Mouse (Mus musculus): Measurements from ENCODE around the gene Prdm16. TPM values are rescaled to one million over a fixed set of nuclear protein-coding genes. Genes with fewer than 3 reads are reported as not detected.

The Prdm16 gene
- polyA plus RNA-seq, 1 experiment from 2014 or later = 87.1 TPM

DNA sequence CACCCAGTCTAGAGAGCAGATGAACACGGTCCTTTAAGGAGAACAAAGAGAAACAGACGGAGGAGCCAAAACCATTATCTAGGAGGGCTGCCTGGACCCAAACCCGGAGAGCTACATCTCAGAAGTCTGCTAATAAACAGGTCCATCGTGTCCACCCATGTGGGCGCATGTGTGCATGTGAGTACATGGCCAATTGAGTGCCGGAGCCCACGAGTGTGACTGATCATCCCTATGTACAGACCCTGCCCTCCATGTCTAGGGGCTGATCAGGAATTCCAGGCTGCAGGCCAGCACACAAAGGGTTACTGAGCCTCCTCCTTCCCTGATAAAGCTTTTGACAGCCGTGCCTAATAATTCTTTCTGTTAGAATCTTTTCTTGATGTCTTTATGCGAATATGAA lies 136.0 kb downstream of the Prdm16 start:
- ATAC-seq (ENCODE audit: insufficient number of reproducible peaks, low FRiP score, low TSS enrichment, low read depth) (no peak), DNase-seq (ENCODE audit: low spot score) (no peak)
- no peaks in the 10 kb centered on the region for H3K36me3 ChIP-seq (ENCODE audit: control insufficient read depth, insufficient read depth, low read length)
- H3K4me1 ChIP-seq (ENCODE audit: control insufficient read depth, insufficient read depth, low read length) = peaks cover 48% of the 10 kb centered on the region
- no peak overlapping the region for H3K4me3 ChIP-seq (ENCODE audit: low read depth, low read length)
- no peak overlapping the region for H3K27ac ChIP-seq (replicated peaks; ENCODE audit: low read depth, low read length)
- 82% methylated on average over 9 of the region's 9 CpGs for WGBS
- H3K4me2 ChIP-seq (ENCODE audit: low read depth, severe bottlenecking) = no peak overlapping the region
- no peaks in the 10 kb centered on the region for H3K27me3 ChIP-seq (ENCODE audit: control insufficient read depth, insufficient read depth, low read length)
- no peaks in the 10 kb centered on the region for H3K9me3 ChIP-seq (ENCODE audit: control insufficient read depth, low read length)
- no peak overlapping the region for H3K9ac ChIP-seq (ENCODE audit: low read length)

DNA sequence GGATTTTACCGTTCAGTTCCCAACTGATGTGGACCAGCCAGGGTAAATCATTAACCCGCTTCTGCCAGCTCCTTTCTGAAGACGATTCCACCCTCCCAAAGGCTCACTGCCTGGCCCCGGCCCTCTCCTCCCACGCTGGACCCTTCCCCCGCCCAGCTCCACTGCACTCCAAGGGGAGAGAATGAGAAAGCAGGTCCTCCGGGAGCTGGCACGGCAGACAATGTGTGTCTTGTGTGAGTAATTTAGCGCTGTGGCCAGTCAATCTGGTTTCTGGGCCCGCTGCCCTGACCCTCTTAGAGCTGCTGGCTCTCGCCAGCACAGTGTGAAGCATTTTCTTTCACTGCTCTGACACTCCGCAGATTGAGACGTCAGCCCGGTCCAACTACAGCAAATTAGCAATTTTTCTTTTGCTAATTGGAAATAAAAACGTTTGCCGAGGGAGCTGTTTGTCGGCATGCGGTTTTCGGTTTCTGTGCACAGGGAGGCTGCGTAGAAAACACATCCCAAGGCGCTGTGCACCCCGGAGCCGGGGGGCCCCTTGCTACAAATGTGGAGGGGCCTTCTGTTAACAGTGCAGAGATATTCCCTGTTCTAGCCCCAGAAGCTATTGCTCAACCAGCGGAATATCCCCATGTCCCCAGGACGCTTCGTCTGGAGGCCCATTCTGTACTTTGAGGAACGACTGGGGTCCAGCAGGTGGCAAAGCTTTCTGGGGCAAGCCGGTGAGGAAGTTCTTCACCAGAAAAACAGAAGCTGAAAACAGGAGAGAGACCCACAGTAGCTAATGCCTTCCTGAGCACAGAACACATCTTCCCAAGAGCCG lies 136.8 kb downstream of the Prdm16 start:
- DNase-seq (ENCODE audit: low spot score) = peak; percentile 50
- Histone ChIP-seq H3K27ac (replicated peaks; ENCODE audit: low read depth, low read length) (no peak overlapping the region), H3K4me1 (ENCODE audit: control insufficient read depth, insufficient read depth, low read length) (peaks cover 51% of the 10 kb centered on the region), H3K27me3 (ENCODE audit: control insufficient read depth, insufficient read depth, low read length) (no peaks in the 10 kb centered on the region), H3K9ac (ENCODE audit: low read length) (no peak overlapping the region), H3K4me2 (ENCODE audit: low read depth, severe bottlenecking) (no peak overlapping the region), H3K9me3 (ENCODE audit: control insufficient read depth, low read length) (no peaks in the 10 kb centered on the region), H3K4me3 (ENCODE audit: low read depth, low read length) (no peak overlapping the region), H3K36me3 (ENCODE audit: control insufficient read depth, insufficient read depth, low read length) (no peaks in the 10 kb centered on the region)
- no peak for ATAC-seq (ENCODE audit: insufficient number of reproducible peaks, low FRiP score, low TSS enrichment, low read depth)
- WGBS = 46% methylated on average over 29 of the region's 29 CpGs

DNA sequence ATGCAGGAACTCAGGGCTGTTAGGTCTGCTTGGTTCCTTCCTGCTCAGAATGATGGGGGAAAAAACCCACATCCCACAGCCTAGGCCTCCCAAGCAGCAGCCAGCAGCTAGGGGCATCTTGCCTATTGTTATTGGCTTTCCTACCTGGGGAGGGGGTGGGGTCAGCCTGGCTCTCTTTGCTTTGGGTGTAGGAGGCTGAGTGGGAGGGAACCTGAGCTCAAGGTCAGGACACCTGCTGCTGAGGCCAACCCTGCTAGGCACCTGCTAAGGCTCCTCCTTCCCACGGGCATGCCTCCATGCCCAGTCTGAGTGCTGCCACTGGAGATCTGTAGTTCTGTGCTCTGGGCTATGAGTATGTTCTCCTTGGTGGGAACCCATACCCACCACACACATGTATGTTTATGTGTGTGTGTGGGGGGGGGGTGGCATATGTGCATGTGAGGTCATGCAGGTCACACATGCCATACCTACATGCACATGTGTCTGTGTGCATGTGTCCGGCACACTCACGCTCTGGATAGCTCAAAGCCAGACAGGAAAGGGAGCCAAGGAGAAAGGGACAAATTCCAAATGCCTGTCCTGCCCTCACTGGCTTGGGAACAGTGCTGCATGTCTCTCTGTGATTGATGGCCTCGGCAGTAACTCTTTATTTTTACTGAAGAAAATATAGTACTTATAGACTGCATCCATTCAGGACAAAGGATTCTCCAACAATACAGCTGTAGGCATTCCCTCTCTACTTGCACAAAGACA lies 139.1 kb downstream of the Prdm16 start:
- DNase-seq (ENCODE audit: low spot score) (no peak), ATAC-seq (ENCODE audit: insufficient number of reproducible peaks, low FRiP score, low TSS enrichment, low read depth) (no peak)
- no peak overlapping the region for H3K27ac ChIP-seq (replicated peaks; ENCODE audit: low read depth, low read length)
- no peak overlapping the region for H3K4me3 ChIP-seq (ENCODE audit: low read depth, low read length)
- no peak overlapping the region for H3K4me2 ChIP-seq (ENCODE audit: low read depth, severe bottlenecking)
- H3K9me3 ChIP-seq (ENCODE audit: control insufficient read depth, low read length) = no peaks in the 10 kb centered on the region
- no peak overlapping the region for H3K9ac ChIP-seq (ENCODE audit: low read length)
- WGBS = 76% methylated on average over 4 of the region's 4 CpGs
- H3K36me3 ChIP-seq (ENCODE audit: control insufficient read depth, insufficient read depth, low read length) = no peaks in the 10 kb centered on the region
- H3K4me1 ChIP-seq (ENCODE audit: control insufficient read depth, insufficient read depth, low read length) = peaks cover 69% of the 10 kb centered on the region
- H3K27me3 ChIP-seq (ENCODE audit: control insufficient read depth, insufficient read depth, low read length) = no peaks in the 10 kb centered on the region

- no peak for ATAC-seq (ENCODE audit: insufficient number of reproducible peaks, low FRiP score, low TSS enrichment, low read depth)
- H3K4me1 ChIP-seq (ENCODE audit: control insufficient read depth, insufficient read depth, low read length) = peaks cover 69% of the 10 kb centered on the region
- H3K27ac ChIP-seq (replicated peaks; ENCODE audit: low read depth, low read length) = no peak overlapping the region
- no peaks in the 10 kb centered on the region for H3K9me3 ChIP-seq (ENCODE audit: control insufficient read depth, low read length)
- no peak overlapping the region for H3K9ac ChIP-seq (ENCODE audit: low read length)
- 9% methylated on average over 7 of the region's 7 CpGs for WGBS
- no peaks in the 10 kb centered on the region for H3K27me3 ChIP-seq (ENCODE audit: control insufficient read depth, insufficient read depth, low read length)
- no peaks in the 10 kb centered on the region for H3K36me3 ChIP-seq (ENCODE audit: control insufficient read depth, insufficient read depth, low read length)
- peak; percentile 73 for DNase-seq (ENCODE audit: low spot score)
- no peak overlapping the region for H3K4me2 ChIP-seq (ENCODE audit: low read depth, severe bottlenecking)
- no peak overlapping the region for H3K4me3 ChIP-seq (ENCODE audit: low read depth, low read length)
Observed at GRCm38 (mm10) chr4:154496991-154497390, 139.7 kb downstream of the Prdm16 start.

DNA sequence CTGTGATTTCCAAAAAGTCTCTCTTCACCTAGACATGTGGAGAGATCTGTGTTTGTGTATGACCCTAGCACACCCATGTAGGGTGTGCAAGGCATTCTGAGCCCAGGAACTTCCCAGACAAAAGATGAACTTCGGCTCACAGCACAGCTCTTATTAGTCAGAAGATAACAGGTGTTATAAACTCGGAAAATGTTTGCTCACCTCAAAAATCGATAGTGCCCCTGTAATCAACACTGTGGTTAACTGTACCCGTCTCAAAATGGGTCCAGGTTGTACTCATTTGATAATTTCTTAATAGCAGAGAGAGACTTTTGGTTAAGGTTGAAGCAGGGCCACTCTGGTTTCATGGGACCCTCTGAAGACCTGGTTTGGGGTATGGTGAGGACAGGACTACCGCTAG lies 140.2 kb downstream of the Prdm16 start:
- no peaks in the 10 kb centered on the region for H3K9me3 ChIP-seq (ENCODE audit: control insufficient read depth, low read length)
- 89% methylated on average over 5 of the region's 5 CpGs for WGBS
- DNase-seq (ENCODE audit: low spot score) (no peak), ATAC-seq (ENCODE audit: insufficient number of reproducible peaks, low FRiP score, low TSS enrichment, low read depth) (no peak)
- no peak overlapping the region for H3K4me2 ChIP-seq (ENCODE audit: low read depth, severe bottlenecking)
- no peak overlapping the region for H3K9ac ChIP-seq (ENCODE audit: low read length)
- no peaks in the 10 kb centered on the region for H3K27me3 ChIP-seq (ENCODE audit: control insufficient read depth, insufficient read depth, low read length)
- peaks cover 69% of the 10 kb centered on the region for H3K4me1 ChIP-seq (ENCODE audit: control insufficient read depth, insufficient read depth, low read length)
- no peak overlapping the region for H3K4me3 ChIP-seq (ENCODE audit: low read depth, low read length)
- no peaks in the 10 kb centered on the region for H3K36me3 ChIP-seq (ENCODE audit: control insufficient read depth, insufficient read depth, low read length)
- H3K27ac ChIP-seq (replicated peaks; ENCODE audit: low read depth, low read length) = no peak overlapping the region

DNA sequence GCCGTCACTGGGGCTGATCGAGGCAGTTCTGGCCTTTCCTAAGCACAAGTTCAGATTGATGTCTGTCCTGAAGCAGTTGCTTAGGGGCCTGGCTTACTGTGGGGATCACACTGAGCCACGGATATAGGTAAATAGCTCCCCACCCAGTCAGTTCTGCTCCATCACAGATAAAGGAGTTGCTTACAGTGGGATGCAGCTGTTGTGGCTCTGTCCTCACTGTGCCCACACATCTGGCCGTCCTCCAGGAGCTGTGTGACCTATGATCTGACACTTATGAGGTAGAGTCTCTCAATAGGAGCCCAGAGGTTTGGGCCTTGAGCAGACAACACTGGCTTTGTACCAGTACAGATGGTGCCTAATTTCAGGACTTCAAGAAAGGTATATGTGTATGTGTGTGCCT lies 142.7 kb downstream of the Prdm16 start:
- ATAC-seq (ENCODE audit: insufficient number of reproducible peaks, low FRiP score, low TSS enrichment, low read depth) (no peak), DNase-seq (ENCODE audit: low spot score) (no peak)
- H3K27me3 ChIP-seq (ENCODE audit: control insufficient read depth, insufficient read depth, low read length) = no peaks in the 10 kb centered on the region
- H3K36me3 ChIP-seq (ENCODE audit: control insufficient read depth, insufficient read depth, low read length) = no peaks in the 10 kb centered on the region
- H3K4me3 ChIP-seq (ENCODE audit: low read depth, low read length) = no peak overlapping the region
- H3K27ac ChIP-seq (replicated peaks; ENCODE audit: low read depth, low read length) = no peak overlapping the region
- H3K9me3 ChIP-seq (ENCODE audit: control insufficient read depth, low read length) = no peaks in the 10 kb centered on the region
- H3K9ac ChIP-seq (ENCODE audit: low read length) = no peak overlapping the region
- H3K4me1 ChIP-seq (ENCODE audit: control insufficient read depth, insufficient read depth, low read length) = peaks cover 53% of the 10 kb centered on the region
- no peak overlapping the region for H3K4me2 ChIP-seq (ENCODE audit: low read depth, severe bottlenecking)
- 41% methylated on average over 4 of the region's 4 CpGs for WGBS

DNA sequence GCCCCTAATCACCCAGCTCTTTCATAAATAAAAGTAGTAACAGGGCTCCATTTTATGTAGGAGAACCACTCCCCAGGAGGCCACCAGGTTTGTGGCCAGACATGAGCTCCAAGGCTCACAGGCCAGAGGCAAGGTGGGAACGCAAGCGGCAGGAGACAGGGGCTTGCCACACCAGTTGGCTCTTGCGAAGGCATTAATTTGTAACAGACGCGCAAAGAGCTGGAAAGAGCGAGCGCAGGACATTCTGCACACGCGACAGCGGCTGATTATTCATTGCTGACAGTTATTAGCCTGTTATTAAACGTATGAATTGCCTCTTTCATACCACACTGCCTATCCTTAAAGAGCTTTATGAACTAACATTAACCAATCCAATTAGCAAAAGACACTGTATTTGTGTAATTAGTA lies 144.0 kb downstream of the Prdm16 start:
- ATAC-seq (ENCODE audit: insufficient number of reproducible peaks, low FRiP score, low TSS enrichment, low read depth) = no peak
- no peaks in the 10 kb centered on the region for H3K27me3 ChIP-seq (ENCODE audit: control insufficient read depth, insufficient read depth, low read length)
- H3K36me3 ChIP-seq (ENCODE audit: control insufficient read depth, insufficient read depth, low read length) = no peaks in the 10 kb centered on the region
- 5% methylated on average over 11 of the region's 11 CpGs for WGBS
- H3K4me3 ChIP-seq (ENCODE audit: low read depth, low read length) = no peak overlapping the region
- DNase-seq (ENCODE audit: low spot score) = peak; percentile 64
- no peaks in the 10 kb centered on the region for H3K9me3 ChIP-seq (ENCODE audit: control insufficient read depth, low read length)
- H3K27ac ChIP-seq (replicated peaks; ENCODE audit: low read depth, low read length) = 0 out of 2 replicates have a peak overlapping the region, but pooled peaks have one; percentile 15
- no peak overlapping the region for H3K9ac ChIP-seq (ENCODE audit: low read length)
- H3K4me1 ChIP-seq (ENCODE audit: control insufficient read depth, insufficient read depth, low read length) = peaks cover 60% of the 10 kb centered on the region
- H3K4me2 ChIP-seq (ENCODE audit: low read depth, severe bottlenecking) = no peak overlapping the region

DNA sequence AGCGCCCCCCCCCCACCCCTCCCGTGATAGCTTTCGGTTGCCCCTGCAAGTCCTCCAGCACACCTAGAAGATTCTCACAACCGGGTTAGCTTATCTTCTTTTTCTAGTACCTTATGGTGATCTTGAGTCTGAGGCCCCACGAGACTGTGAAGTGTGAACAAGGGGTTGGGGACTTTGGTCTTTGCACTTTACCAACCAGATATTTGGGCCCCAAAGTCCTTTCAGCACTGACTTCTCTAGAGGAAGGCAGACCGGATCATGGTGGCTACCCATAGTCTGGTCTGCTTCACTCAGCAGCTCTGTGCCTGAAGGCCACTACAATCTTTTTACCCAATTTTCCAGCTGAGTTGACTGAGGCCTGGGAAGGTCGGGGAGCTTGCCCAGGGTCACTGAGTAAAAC lies 144.4 kb downstream of the Prdm16 start:
- H3K9me3 ChIP-seq (ENCODE audit: control insufficient read depth, low read length) = no peaks in the 10 kb centered on the region
- 53% methylated on average over 7 of the region's 7 CpGs for WGBS
- no peak for ATAC-seq (ENCODE audit: insufficient number of reproducible peaks, low FRiP score, low TSS enrichment, low read depth)
- no peaks in the 10 kb centered on the region for H3K27me3 ChIP-seq (ENCODE audit: control insufficient read depth, insufficient read depth, low read length)
- H3K9ac ChIP-seq (ENCODE audit: low read length) = no peak overlapping the region
- peaks cover 58% of the 10 kb centered on the region for H3K4me1 ChIP-seq (ENCODE audit: control insufficient read depth, insufficient read depth, low read length)
- no peak overlapping the region for H3K4me2 ChIP-seq (ENCODE audit: low read depth, severe bottlenecking)
- H3K36me3 ChIP-seq (ENCODE audit: control insufficient read depth, insufficient read depth, low read length) = no peaks in the 10 kb centered on the region
- H3K4me3 ChIP-seq (ENCODE audit: low read depth, low read length) = no peak overlapping the region
- DNase-seq (ENCODE audit: low spot score) = no peak
- 0 out of 2 replicates have a peak overlapping the region, but pooled peaks have one; percentile 15 for H3K27ac ChIP-seq (replicated peaks; ENCODE audit: low read depth, low read length)

Measured in limb, embryonic 11.5 days (tissue).